Comparison of ENCODE assay signal across 7 mouse cellular contexts in the genomic region with DNA sequence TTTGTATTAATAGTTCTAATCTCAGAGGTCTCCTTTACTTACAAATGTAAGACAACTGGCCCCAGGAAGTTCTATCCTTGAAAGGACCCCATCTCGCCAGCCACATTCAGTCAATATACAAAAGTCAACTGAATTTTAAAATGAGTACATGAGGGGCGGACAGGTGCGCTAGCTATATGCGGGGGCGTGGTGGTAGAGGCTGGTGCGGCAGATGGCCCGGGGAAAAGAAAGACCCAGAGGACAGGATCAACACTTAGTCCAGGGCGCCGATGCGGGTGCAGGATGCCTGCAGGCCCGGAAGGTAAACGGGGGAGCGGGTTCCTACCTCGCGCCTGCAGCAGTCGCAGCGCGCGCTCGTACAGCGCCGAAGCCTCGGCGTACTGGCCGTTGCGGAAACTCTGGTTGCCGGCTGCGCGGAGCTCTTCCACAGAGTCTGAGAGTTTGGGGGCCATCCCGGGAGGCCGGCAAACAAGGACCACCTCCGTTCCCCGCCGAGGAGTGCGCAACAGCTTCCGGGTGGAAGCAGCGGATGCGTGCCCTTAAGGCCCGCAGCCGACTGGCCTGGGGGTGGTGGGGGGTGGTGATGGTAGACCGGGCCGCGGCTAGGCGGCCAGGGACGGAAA. TPM values are rescaled to one million over a fixed set of nuclear protein-coding genes. Genes with fewer than 3 reads are reported as not detected.
DNase-seq lines count a peak whose midpoint lies in the region; ATAC-seq and TF ChIP-seq lines count a peak whose summit lies in the region.

A gene (plus strand): TSS at position 181 of the 623 bp plus-strand sequence.

- H3K9me3 ChIP-seq in neural tube, embryonic 11.5 days (ENCODE audit: control insufficient read depth, low read length) = no peaks in the 10 kb centered on the region
- H3K9me3 ChIP-seq in forebrain, embryonic 16.5 days (ENCODE audit: control insufficient read depth, low read length) = no peaks in the 10 kb centered on the region
- no peaks in the 10 kb centered on the region for H3K9me3 ChIP-seq in hindbrain, postnatal 0 days (ENCODE audit: low read length)
- no peaks in the 10 kb centered on the region for H3K9me3 ChIP-seq in liver, embryonic 12.5 days (replicated peaks)

- H3K4me2 ChIP-seq in neural tube, embryonic 11.5 days (ENCODE audit: low read depth) = peak within 1 kb of the TSS; percentile 76
- peak within 1 kb of the TSS; percentile 92 for H3K4me2 ChIP-seq in forebrain, embryonic 16.5 days (ENCODE audit: low read length)
- peak within 1 kb of the TSS; percentile 85 for H3K4me2 ChIP-seq in hindbrain, postnatal 0 days (ENCODE audit: low read depth, low read length)
- peak within 1 kb of the TSS; percentile 91 for H3K4me2 ChIP-seq in liver, embryonic 12.5 days

- peak within 1 kb of the TSS; percentile 45 for H3K27ac ChIP-seq in neural tube, embryonic 11.5 days (ENCODE audit: low read depth, low read length)
- peak within 1 kb of the TSS; percentile 83 for H3K27ac ChIP-seq in forebrain, embryonic 16.5 days (ENCODE audit: low read length)
- H3K27ac ChIP-seq in hindbrain, postnatal 0 days = peak within 1 kb of the TSS; percentile 86
- H3K27ac ChIP-seq in liver, embryonic 12.5 days = peak within 1 kb of the TSS; percentile 76
- peak within 1 kb of the TSS; percentile 48 for H3K27ac ChIP-seq in small intestine, adult 2 months (ENCODE audit: insufficient read depth, low read depth, low read length)

- H3K4me3 ChIP-seq in neural tube, embryonic 11.5 days (ENCODE audit: low read depth, low read length) = peak within 1 kb of the TSS; percentile 88
- peak within 1 kb of the TSS; percentile 96 for H3K4me3 ChIP-seq in forebrain, embryonic 16.5 days (replicated peaks; ENCODE audit: low read length)
- peak within 1 kb of the TSS; percentile 84 for H3K4me3 ChIP-seq in hindbrain, postnatal 0 days (ENCODE audit: low read length)
- peak within 1 kb of the TSS; percentile 95 for H3K4me3 ChIP-seq in liver, embryonic 12.5 days
- peak within 1 kb of the TSS; percentile 84 for H3K4me3 ChIP-seq in small intestine, adult 2 months (ENCODE audit: low read depth, low read length)

- TF ChIP-seq POLR2A in small intestine, adult 2 months (IDR thresholded peaks at IDR 0.05; ENCODE audit: low read depth, low read length) = no peak

- peak; percentile 35 for ATAC-seq in neural tube, embryonic 11.5 days (ENCODE audit: insufficient read depth, low FRiP score, low TSS enrichment)
- ATAC-seq in forebrain, embryonic 16.5 days = peak; percentile 19
- peak; percentile 48 for ATAC-seq in hindbrain, postnatal 0 days
- ATAC-seq in liver, embryonic 12.5 days = no peak

- WGBS in neural tube, embryonic 11.5 days = 1% methylated on average over 45 of the region's 45 CpGs
- WGBS in forebrain, embryonic 16.5 days = under 1% methylated on average over 45 of the region's 45 CpGs
- 2% methylated on average over 45 of the region's 45 CpGs for WGBS in hindbrain, postnatal 0 days
- WGBS in liver, embryonic 12.5 days (ENCODE audit: insufficient replicate concordance) = under 1% methylated on average over 45 of the region's 45 CpGs
- under 1% methylated on average over 45 of the region's 45 CpGs for WGBS in small intestine, adult 2 months

- no peaks in the 10 kb centered on the region for H3K36me3 ChIP-seq in neural tube, embryonic 11.5 days (ENCODE audit: control insufficient read depth, insufficient read depth, low read length)
- H3K36me3 ChIP-seq in forebrain, embryonic 16.5 days (ENCODE audit: control insufficient read depth, insufficient read depth) = no peaks in the 10 kb centered on the region
- 0 out of 2 replicates have a peak, but pooled peaks cover 7% of the 10 kb centered on the region for H3K36me3 ChIP-seq in hindbrain, postnatal 0 days (ENCODE audit: insufficient read depth, low read length)
- peaks cover 26% of the 10 kb centered on the region for H3K36me3 ChIP-seq in liver, embryonic 12.5 days
- H3K36me3 ChIP-seq in small intestine, adult 2 months (ENCODE audit: control insufficient read depth, insufficient read depth, low read length) = peaks cover 10% of the 10 kb centered on the region

- H3K27me3 ChIP-seq in neural tube, embryonic 11.5 days (ENCODE audit: control insufficient read depth, insufficient read depth, low read length) = no peaks in the 10 kb centered on the region
- no peaks in the 10 kb centered on the region for H3K27me3 ChIP-seq in forebrain, embryonic 16.5 days (replicated peaks; ENCODE audit: control insufficient read depth, insufficient read depth, low read length)
- no peaks in the 10 kb centered on the region for H3K27me3 ChIP-seq in hindbrain, postnatal 0 days (ENCODE audit: insufficient read depth, low read length)
- H3K27me3 ChIP-seq in liver, embryonic 12.5 days (replicated peaks) = no peaks in the 10 kb centered on the region
- H3K27me3 ChIP-seq in small intestine, adult 2 months (ENCODE audit: control insufficient read depth, insufficient read depth, low read length) = no peaks in the 10 kb centered on the region

- TF ChIP-seq CTCF in hindbrain, postnatal 0 days (IDR thresholded peaks at IDR 0.05; ENCODE audit: low read depth) = no peak
- no peak for TF ChIP-seq CTCF in small intestine, adult 2 months (IDR thresholded peaks at IDR 0.05; ENCODE audit: extremely low read depth, insufficient read length, insufficient replicate concordance, low read depth, low read length)

- peak within 1 kb of the TSS; percentile 78 for H3K9ac ChIP-seq in neural tube, embryonic 11.5 days (ENCODE audit: low read length)
- H3K9ac ChIP-seq in forebrain, embryonic 16.5 days (replicated peaks; ENCODE audit: low read depth, low read length) = peak within 1 kb of the TSS; percentile 88
- H3K9ac ChIP-seq in hindbrain, postnatal 0 days (replicated peaks; ENCODE audit: low read length) = peak within 1 kb of the TSS; percentile 86
- peak within 1 kb of the TSS; percentile 91 for H3K9ac ChIP-seq in liver, embryonic 12.5 days

- peak; percentile 61 for DNase-seq in neural tube, embryonic 11.5 days (ENCODE audit: low spot score)
- no peak for DNase-seq in neural tube, embryonic 10.5 days (ENCODE audit: extremely low spot score, low spot score)
- DNase-seq in adrenal gland, postnatal 25 days = no peak
- peak; percentile 64 for DNase-seq in hindbrain, postnatal 0 days (ENCODE audit: low spot score)

- peaks cover 10% of the 10 kb centered on the region for H3K4me1 ChIP-seq in neural tube, embryonic 11.5 days (ENCODE audit: control insufficient read depth, insufficient read depth, low read length)
- peaks cover 27% of the 10 kb centered on the region for H3K4me1 ChIP-seq in forebrain, embryonic 16.5 days (replicated peaks; ENCODE audit: control insufficient read depth, insufficient read depth, low read length)
- peaks cover 11% of the 10 kb centered on the region for H3K4me1 ChIP-seq in hindbrain, postnatal 0 days (ENCODE audit: insufficient read depth, low read length)
- peaks cover 45% of the 10 kb centered on the region for H3K4me1 ChIP-seq in liver, embryonic 12.5 days
- peaks cover 9% of the 10 kb centered on the region; the same call in 1 of the 2 replicates for H3K4me1 ChIP-seq in small intestine, adult 2 months (ENCODE audit: control insufficient read depth, insufficient read depth, insufficient read length, low read length)

RNA-seq across cellular contexts. Expression of the gene that starts here (rescaled TPM):
- polyA plus RNA-seq in neural tube, embryonic 11.5 days (2014; fragmentation: Nextera tagmentation; extraction: Ambion mirVana) = 34.5 and 34.8 TPM in 2 replicates
- total RNA-seq in adrenal gland, postnatal 25 days (2021) = 34.7 and 42.5 TPM in 2 replicates
- 31.3 and 34.7 TPM in 2 replicates for polyA plus RNA-seq in forebrain, embryonic 16.5 days (2015; fragmentation: Nextera tagmentation; extraction: Ambion mirVana)
- 19.7 and 23.9 TPM in 2 replicates for total RNA-seq in hindbrain, postnatal 0 days (2014; rRNA removed)
- 13.1 and 13.2 TPM in 2 replicates for polyA plus RNA-seq in hindbrain, postnatal 0 days (2015; fragmentation: Nextera tagmentation; extraction: Ambion mirVana)
- polyA plus RNA-seq in liver, embryonic 12.5 days (2016; fragmentation: Nextera tagmentation; extraction: Ambion mirVana) = 20.7 and 21.0 TPM in 2 replicates
- 4.9 and 10.8 TPM in 2 replicates for polyA plus RNA-seq in small intestine, adult 2 months (2012; rRNA removed)

Comparison
In these comparisons a context has a peak if more than half of its experiments do, and no peak if none do; other contexts are left out.
1. DNase-seq: peak in neural tube, embryonic 11.5 days (single experiment) and hindbrain, postnatal 0 days (single experiment); none in neural tube, embryonic 10.5 days (single experiment) and adrenal gland, postnatal 25 days (single experiment).
2. Peak in every context shown above with its lines, with median percentiles within 50 percentile points of each other: H3K27ac ChIP-seq, H3K4me2 ChIP-seq, H3K4me3 ChIP-seq and H3K9ac ChIP-seq.